Mouse (Mus musculus): ENCODE data around the gene Ankrd33b.

- no peak for TF ChIP-seq CTCF (IDR thresholded peaks at IDR 0.05; ENCODE audit: extremely low read depth, insufficient read depth, insufficient read length, insufficient replicate concordance)
- no peak for TF ChIP-seq POLR2A (IDR thresholded peaks at IDR 0.05; ENCODE audit: low read depth, low read length)
Observed at GRCm38 (mm10) chr15:31280683-31281082, 86.8 kb downstream of the Ankrd33b start.
